Mouse (Mus musculus) kidney, adult 2 months (tissue): ENCODE results near the gene Fam161a. TPM values are rescaled to one million over a fixed set of nuclear protein-coding genes. Genes with fewer than 3 reads are reported as not detected.

Source experiments
- DNase-seq: peaks from one replicate; pipeline ENCODE4 v3.0.0; 2021
- H3K27ac ChIP-seq: fragments of 200-500 bp; 2 replicates; pipeline ENCODE4 v1.5.1; 2012; ENCODE audit warnings: low read depth, low read length, control low read depth, inconsistent platforms; ENCODE audit not compliant: insufficient read depth
- H3K27me3 ChIP-seq: fragments of 200-500 bp; replicated peaks from 2 replicates; pipeline ENCODE4 v1.6.1; 2012; ENCODE audit warnings: mild to moderate bottlenecking, moderate library complexity, low read length, inconsistent platforms; ENCODE audit not compliant: control insufficient read depth, insufficient read depth
- H3K36me3 ChIP-seq: fragments of 200-500 bp; 2 replicates; pipeline ENCODE4 v1.6.1; 2012; ENCODE audit warnings: mild to moderate bottlenecking, moderate library complexity, low read length, inconsistent platforms; ENCODE audit not compliant: control insufficient read depth, insufficient read depth
- H3K4me1 ChIP-seq: fragments of 200-500 bp; 2 replicates; pipeline ENCODE4 v1.6.1; 2011; ENCODE audit warnings: low read length; ENCODE audit not compliant: control insufficient read depth, insufficient read depth
- H3K4me3 ChIP-seq: fragments of 200-500 bp; 2 replicates; pipeline ENCODE4 v1.5.1; 2011; ENCODE audit warnings: mild to moderate bottlenecking, low read depth, low read length, control low read depth; ENCODE audit not compliant: insufficient read depth
- CTCF ChIP-seq: fragments of 200-500 bp; conservative IDR thresholded peaks from 2 replicates; pipeline ENCODE4 v1.5.1; 2011; ENCODE audit warnings: low read depth, mild to moderate bottlenecking, control low read depth, low read length, moderate library complexity, mixed read lengths; ENCODE audit not compliant: insufficient read depth, insufficient read length
- POLR2A ChIP-seq: fragments of 200-500 bp; IDR thresholded peaks from one replicate; pipeline ENCODE4 v1.6.1; 2011; ENCODE audit warnings: low read depth, low read length, control low read depth
- WGBS: fragments of 180-500 bp; shearing (Covaris S2); methylation state at CpG from one replicate; pipeline ENCODE4 v1.1.7; 2018; 5-methylcytosine and 5-hydroxymethylcytosine counted together
- polyA plus RNA-seq: library from polyadenylated mRNA; depleted of rRNA; stranded (reverse); fragments of >200 nt; gene quantifications from 2 replicates; pipeline ENCODE4 v1.2.3, GENCODE M21; 2012

The Fam161a gene
- polyA plus RNA-seq, 1 experiment: 4.0 TPM

DNA sequence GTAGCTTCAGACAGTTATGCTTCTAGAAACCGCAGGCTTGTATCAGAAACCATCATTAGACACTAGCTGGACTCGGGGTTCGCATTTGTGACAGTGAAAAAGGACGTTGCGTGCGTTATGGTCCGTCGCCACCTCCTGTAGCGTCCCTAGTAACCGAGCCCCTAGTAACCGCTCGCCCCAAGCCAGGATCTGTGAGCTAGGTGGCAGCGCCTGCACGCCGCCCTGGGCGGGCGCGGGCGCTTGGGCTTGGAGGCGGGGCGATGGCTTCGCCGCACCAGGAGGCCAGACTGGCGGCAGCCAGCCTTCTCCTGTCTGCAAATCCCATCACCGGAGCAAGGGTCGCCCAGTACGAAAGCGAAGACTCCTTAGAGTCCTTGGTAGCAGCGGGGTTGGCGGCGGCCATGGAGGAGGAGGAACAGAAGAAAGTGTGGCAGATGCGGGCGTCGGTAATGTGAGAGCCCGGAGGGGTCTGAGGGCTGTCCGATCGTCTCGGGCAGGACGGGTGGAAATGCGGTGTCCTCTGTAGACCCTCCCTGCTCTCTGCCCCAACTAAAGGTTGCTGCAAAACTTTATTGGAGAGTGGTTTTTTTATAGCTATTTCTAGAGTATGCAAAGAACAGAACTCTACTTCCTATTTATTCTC, 971 bp downstream of the Fam161a start:
- Histone ChIP-seq H3K36me3 (peaks cover 7% of the 10 kb centered on the region), H3K4me3 (peak overlapping the region; percentile 82), H3K4me1 (peaks cover 4% of the 10 kb centered on the region; the same call in 1 of the 2 replicates), H3K27me3 (no peaks in the 10 kb centered on the region), H3K27ac (peak overlapping the region; percentile 77)
- WGBS: 1% methylated on average over 40 of the region's 40 CpGs
- TF ChIP-seq POLR2A (no peak), CTCF (0 out of 2 replicates have a peak, but pooled peaks have one; percentile 14)
- DNase-seq: peak; percentile 92

DNA sequence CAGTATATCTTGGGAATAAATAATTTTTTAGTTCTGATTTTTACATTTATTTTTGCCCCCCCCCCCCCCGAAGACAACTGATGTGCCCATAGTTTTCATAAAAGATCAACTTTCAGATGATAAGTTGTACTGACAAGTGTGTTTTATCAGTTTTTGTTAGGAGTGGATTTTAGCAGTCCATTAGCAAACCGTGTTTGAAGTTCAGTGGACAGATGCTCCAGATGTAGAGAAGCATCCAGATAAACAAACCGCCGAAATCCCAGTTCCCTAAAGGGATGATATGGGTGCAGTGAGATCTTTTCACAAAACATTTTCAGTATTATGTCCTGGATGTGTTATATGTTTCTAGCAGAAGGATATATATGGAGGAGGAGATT, 1.5 kb downstream of the Fam161a start:
- no peak for DNase-seq
- Histone ChIP-seq H3K36me3 (peaks cover 4% of the 10 kb centered on the region), H3K4me3 (no peak overlapping the region), H3K27ac (no peak overlapping the region), H3K4me1 (peaks cover 4% of the 10 kb centered on the region; the same call in 1 of the 2 replicates), H3K27me3 (no peaks in the 10 kb centered on the region)
- WGBS: 31% methylated on average over 4 of the region's 4 CpGs
- no peak for TF ChIP-seq POLR2A
- no peak for TF ChIP-seq CTCF

DNA sequence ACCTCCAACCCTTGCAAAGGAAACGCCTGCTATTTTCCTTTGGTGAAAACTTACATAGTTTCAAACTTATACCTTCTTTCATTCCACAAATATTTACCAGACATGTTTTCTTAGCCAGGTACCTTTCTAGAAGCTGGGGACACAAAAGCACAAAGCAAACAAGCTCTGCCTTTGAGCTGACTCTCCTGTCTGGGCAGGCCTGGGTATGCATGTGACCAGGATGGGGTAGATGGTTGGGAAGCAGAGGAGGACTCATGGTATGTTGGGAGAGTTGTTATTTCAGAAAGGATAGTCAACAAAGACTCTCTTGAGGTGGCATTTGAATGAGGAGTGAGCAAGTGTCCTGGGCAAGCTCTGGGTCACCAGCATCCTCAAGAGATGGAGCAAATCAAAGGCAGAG, 5.8 kb downstream of the Fam161a start:
- Histone ChIP-seq H3K36me3 (no peaks in the 10 kb centered on the region), H3K27ac (no peak overlapping the region), H3K27me3 (no peaks in the 10 kb centered on the region), H3K4me3 (no peak overlapping the region), H3K4me1 (no peaks in the 10 kb centered on the region)
- 94% methylated on average over 1 of the region's 1 CpGs for WGBS
- no peak for DNase-seq
- TF ChIP-seq POLR2A (no peak), CTCF (no peak)

DNA sequence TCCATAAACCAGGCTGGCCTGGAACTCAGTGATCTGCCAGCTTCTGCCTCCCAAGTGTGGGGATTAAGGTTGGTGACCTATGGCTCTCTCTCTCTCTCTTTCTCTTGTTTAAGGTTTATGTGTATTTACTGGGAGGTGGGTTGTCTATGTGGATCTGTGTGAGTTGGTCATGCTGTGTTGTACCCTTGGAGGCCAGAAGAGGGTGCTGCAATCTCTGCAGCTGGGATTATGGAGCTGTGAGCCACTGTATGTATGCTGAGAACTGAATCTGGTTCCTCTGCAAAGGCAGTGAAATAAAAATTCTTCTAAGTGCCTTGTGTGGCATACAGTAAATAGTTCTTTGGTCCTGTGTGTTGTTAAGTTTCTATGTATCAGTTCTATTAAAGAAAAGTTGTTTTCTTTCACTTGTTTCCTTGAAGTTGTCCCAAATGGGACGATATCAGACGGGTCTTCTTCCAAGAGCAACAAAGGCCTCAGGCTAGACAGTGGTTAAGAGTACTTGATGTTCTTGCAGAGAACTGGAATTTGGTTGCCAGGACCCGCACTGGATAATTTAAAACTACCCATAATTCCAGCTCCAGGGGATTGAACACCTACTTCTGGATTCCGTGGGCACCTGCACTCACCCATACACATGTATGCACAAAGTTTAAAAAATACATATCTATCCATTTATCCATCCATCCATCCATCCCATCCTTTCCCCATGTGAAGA, 6.4 kb downstream of the Fam161a start:
- WGBS: 95% methylated on average over 4 of the region's 4 CpGs
- TF ChIP-seq POLR2A: no peak
- TF ChIP-seq CTCF: peak; percentile 67
- H3K27ac ChIP-seq: no peak overlapping the region
- H3K27me3 ChIP-seq: no peaks in the 10 kb centered on the region
- no peak for DNase-seq
- no peaks in the 10 kb centered on the region for H3K36me3 ChIP-seq
- H3K4me1 ChIP-seq: no peaks in the 10 kb centered on the region
- no peak overlapping the region for H3K4me3 ChIP-seq

DNA sequence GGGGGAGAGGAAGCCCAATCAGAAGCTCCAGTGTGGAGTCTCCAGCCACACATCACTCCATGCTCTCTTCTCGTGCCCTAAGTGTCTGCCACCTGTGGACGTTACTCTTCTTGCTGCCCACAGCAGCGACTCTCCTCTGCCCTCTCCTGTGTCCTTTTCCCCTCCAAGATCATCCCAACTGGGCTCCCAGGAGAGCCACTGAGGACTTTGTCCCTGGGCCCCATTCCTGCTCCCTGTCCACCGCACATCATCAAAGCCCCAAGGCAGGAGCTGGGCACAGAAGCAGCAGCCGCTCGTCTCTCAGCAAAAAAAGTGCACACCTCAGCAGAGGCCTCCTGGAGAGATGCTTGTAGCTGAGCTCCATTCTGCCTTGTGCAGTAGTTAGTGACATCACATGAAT, 7.7 kb downstream of the Fam161a start:
- Histone ChIP-seq H3K4me3 (no peak overlapping the region), H3K27me3 (no peaks in the 10 kb centered on the region), H3K27ac (no peak overlapping the region), H3K36me3 (no peaks in the 10 kb centered on the region), H3K4me1 (no peaks in the 10 kb centered on the region)
- WGBS: 58% methylated on average over 6 of the region's 6 CpGs
- no peak for TF ChIP-seq POLR2A
- TF ChIP-seq CTCF: no peak
- DNase-seq: no peak

DNA sequence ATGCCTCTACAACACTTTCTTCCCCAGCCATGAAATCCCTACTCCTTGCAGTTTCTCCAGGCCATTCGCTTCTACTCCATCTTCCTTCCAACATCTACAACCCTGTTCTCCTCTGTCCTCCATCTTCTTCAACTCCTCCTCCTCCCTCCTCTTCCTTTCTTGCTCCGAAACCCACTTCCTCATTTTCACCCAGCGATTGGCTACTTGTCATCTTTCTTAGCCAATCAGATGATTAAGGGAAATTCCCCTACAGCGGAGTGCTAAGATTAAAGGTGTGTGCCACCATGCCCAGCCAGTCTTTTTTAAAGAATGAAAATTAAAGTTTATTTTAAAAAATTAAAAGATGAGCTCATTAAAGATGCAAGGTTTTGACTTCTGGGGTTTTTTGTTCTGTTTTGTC, 10.6 kb downstream of the Fam161a start:
- 98% methylated on average over 4 of the region's 4 CpGs for WGBS

DNA sequence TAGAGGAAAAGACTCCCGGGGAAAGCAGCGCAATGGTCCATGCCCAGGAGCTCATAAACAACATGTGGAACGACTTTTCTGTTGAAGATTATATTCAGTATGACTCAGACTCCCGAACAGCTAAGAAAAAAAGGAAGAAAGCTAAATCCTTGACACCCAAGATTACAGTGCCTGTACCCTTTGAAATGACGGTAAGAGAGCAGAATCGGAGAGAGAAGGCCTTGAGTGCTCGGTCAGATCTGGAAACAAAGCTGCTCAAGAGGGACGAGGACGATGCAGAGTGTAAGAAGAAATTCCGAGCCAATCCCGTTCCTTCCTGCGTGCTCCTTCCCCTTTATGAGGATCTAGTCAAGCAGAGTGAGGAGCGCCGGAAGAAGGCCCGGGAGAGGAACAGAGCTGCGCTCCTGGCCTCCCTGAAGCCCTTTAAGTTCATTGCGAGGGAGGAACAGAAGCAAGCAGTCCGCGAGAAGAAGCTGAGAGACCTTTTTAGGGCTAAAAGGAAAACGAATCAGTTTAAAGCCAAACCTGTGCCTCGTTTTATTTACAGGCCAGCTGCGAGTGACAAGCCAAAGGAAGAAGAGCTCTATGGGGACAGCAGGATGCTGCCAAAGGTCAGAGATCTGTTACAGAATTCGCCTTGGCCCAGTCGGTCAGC, 12.9 kb downstream of the Fam161a start:
- DNase-seq: peak; percentile 11
- H3K36me3 ChIP-seq: no peaks in the 10 kb centered on the region
- H3K4me3 ChIP-seq: peak overlapping the region; percentile 15; the same call in 1 of the 2 replicates
- H3K4me1 ChIP-seq: no peaks in the 10 kb centered on the region
- H3K27ac ChIP-seq: no peak overlapping the region
- 59% methylated on average over 24 of the region's 24 CpGs for WGBS
- no peak for TF ChIP-seq POLR2A
- H3K27me3 ChIP-seq: no peaks in the 10 kb centered on the region

More for the DNA sequence above, 10.6 kb downstream of the Fam161a start:
- no peaks in the 10 kb centered on the region for H3K27me3 ChIP-seq
- no peaks in the 10 kb centered on the region for H3K36me3 ChIP-seq
- H3K4me3 ChIP-seq: no peak overlapping the region
- no peak for TF ChIP-seq POLR2A
- no peak for TF ChIP-seq CTCF
- no peak overlapping the region for H3K27ac ChIP-seq
- H3K4me1 ChIP-seq: no peaks in the 10 kb centered on the region
- no peak for DNase-seq
